Mouse (Mus musculus): ENCODE results near the gene Atp8a1. TPM values are rescaled to one million over a fixed set of nuclear protein-coding genes. Genes with fewer than 3 reads are reported as not detected.

Atp8a1 gene
- polyA plus RNA-seq, 1 experiment from 2014 or later, result 35.8 TPM

DNA sequence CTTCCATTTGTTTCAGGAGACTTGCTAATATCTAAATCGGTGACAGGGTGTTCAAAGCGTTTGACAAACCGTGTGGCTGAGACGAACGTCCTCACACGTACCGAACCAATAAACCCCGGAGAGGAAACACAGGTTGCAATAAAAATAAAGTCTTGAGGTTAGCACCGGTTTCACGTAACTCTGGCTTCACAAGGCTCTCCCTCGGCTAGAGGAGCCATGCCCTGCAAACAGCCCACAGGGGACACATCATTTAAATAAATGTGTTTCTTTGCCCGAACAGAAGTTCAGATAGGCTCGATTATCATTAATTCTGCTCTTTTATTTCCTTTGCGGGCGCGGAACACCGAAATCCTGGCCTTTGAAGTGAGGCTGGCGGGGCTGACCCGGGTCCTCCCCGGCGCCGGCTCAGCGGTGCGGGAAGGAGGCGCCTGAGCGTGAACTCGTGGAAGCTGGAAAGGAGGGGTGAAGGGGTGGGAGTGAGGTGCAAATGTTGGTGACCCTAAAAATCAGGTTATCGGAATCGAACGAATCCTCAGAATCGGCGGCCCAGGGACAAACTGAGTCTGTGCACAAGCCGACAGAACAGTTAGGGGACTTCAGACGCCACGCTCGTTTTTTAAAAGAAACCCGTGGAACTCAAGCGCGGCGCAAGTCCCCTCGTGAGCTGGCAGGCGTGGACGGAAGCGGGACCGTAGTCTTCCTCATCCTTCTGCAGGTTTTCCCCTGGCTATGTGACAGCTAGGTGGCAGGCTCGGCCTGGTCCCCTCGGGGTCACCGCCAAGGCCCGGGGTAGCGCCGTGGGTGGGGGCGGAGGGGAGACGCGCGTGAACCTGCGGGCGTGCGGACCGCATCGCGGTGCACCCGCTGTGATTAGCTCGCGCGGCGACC, 240.1 kb downstream of the Atp8a1 start:
- Histone ChIP-seq H3K9ac (replicated peaks) (peak overlapping the region; percentile 22; the same call in 1 of the 2 replicates), H3K4me2 (replicated peaks) (peak overlapping the region; percentile 87), H3K4me3 (peak overlapping the region; percentile 44), H3K9me3 (no peaks in the 10 kb centered on the region), H3K27ac (replicated peaks) (no peak overlapping the region), H3K27me3 (peaks cover 56% of the 10 kb centered on the region), H3K36me3 (no peaks in the 10 kb centered on the region), H3K4me1 (peaks cover 22% of the 10 kb centered on the region)
- ATAC-seq (replicated peaks), result peak; percentile 22; the same call in 1 of the 2 replicates
- WGBS, result under 1% methylated on average over 66 of the region's 66 CpGs

DNA sequence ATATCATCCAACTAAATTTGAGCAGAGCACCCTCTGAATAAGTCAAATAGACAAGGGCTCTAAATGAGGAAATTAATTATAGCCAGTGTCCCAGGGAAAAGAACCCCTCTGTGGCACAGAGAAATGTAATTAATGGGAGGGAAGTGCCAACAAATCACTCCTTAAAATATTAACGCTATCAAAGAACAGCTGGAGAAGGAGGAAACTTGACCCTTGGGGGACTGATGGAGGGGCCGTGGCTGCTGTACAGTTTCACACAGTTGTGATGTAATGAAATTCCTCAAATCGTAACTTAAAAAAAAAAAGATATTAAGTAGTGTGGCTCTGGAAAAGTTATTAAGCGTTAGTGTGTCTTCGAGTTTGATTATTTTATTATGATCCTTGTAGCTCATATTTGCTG, 241.3 kb downstream of the Atp8a1 start:
- Histone ChIP-seq H3K9me3 (no peaks in the 10 kb centered on the region), H3K36me3 (no peaks in the 10 kb centered on the region), H3K9ac (replicated peaks) (no peak overlapping the region), H3K4me1 (peaks cover 22% of the 10 kb centered on the region), H3K27me3 (peaks cover 51% of the 10 kb centered on the region), H3K4me2 (replicated peaks) (no peak overlapping the region), H3K27ac (replicated peaks) (no peak overlapping the region), H3K4me3 (no peak overlapping the region)
- ATAC-seq (replicated peaks), result no peak
- 45% methylated on average over 5 of the region's 5 CpGs for WGBS

- H3K36me3 ChIP-seq, result no peaks in the 10 kb centered on the region
- H3K4me1 ChIP-seq, result no peaks in the 10 kb centered on the region
- H3K9me3 ChIP-seq, result no peaks in the 10 kb centered on the region
- no peak overlapping the region for H3K27ac ChIP-seq (replicated peaks)
- peaks cover 8% of the 10 kb centered on the region for H3K27me3 ChIP-seq
- 89% methylated on average over 9 of the region's 9 CpGs for WGBS
- H3K4me2 ChIP-seq (replicated peaks), result no peak overlapping the region
- no peak overlapping the region for H3K9ac ChIP-seq (replicated peaks)
- H3K4me3 ChIP-seq, result no peak overlapping the region
- no peak for ATAC-seq (replicated peaks)
Observed at GRCm38 (mm10) chr5:67599935-67600334, 247.3 kb downstream of the Atp8a1 start.

- Histone ChIP-seq H3K36me3 (no peaks in the 10 kb centered on the region), H3K9ac (replicated peaks) (no peak overlapping the region), H3K9me3 (no peaks in the 10 kb centered on the region), H3K4me3 (no peak overlapping the region), H3K27ac (replicated peaks) (no peak overlapping the region), H3K27me3 (no peaks in the 10 kb centered on the region), H3K4me1 (no peaks in the 10 kb centered on the region), H3K4me2 (replicated peaks) (no peak overlapping the region)
- 80% methylated on average over 7 of the region's 7 CpGs for WGBS
- ATAC-seq (replicated peaks), result no peak
Observed at GRCm38 (mm10) chr5:67595629-67596028, 251.6 kb downstream of the Atp8a1 start.

DNA sequence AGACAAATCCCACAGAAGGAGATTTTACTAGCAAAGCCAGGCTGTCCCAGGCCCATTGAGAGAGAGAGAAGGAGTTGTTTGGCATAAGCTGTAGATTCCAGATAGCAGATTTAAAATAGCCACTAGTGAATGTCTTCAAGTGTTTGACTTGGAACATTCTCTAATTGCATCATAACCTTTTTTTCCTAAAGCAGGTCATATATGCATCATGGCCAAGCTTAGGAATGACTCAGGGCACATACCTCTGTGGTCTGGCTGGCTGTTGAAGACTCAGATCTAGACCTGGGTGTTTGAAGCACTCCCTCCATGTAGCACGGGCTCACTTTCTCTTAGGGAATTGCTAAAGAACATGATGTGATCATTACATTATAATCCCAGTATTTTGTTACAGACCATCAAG, 252.2 kb downstream of the Atp8a1 start:
- 92% methylated on average over 1 of the region's 1 CpGs for WGBS
- Histone ChIP-seq H3K36me3 (no peaks in the 10 kb centered on the region), H3K27me3 (no peaks in the 10 kb centered on the region), H3K4me1 (no peaks in the 10 kb centered on the region), H3K4me2 (replicated peaks) (no peak overlapping the region), H3K27ac (replicated peaks) (no peak overlapping the region), H3K9ac (replicated peaks) (no peak overlapping the region), H3K9me3 (no peaks in the 10 kb centered on the region), H3K4me3 (no peak overlapping the region)
- no peak for ATAC-seq (replicated peaks)

DNA sequence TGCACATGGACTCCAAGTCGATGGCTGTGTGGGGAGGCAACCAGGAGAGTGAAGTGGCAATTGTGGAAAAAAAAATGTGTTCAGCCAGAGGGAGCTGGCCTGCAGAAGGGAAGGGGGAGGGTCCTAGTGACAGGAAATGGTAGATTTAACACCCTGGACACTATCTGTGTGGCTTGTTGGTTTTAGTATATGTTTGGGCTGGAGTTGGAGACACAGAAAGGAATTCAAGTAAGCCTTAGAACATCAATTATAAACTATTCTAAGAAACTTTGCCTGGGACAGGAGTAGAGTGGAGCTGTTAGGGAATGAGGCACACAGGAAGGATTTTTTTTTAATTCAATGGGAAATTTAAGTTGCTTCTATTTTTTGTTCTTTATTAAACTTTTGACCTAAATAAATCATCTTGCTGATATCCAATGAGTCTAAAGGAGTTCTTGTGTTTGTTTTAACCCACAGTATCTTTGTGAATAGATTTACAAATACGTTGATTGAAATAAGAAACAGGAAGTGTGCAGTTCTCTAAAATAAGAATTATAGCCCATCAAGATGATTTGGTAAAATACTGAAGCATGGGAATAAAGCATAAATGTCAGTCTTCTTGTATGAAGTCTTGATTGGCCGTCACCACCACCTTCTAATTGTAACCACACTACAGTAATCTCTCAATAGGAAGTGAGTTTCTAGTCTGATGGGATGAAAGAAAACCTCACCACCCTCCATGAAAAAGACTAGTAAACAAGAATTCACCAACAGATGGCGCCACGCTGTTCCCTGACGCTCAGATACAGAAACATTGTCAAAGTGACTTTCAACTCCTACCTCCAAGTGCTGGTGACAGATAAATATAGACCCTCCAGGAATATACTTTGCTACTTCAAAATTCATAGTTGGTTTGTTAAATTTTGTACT, 267.3 kb downstream of the Atp8a1 start:
- no peak overlapping the region for H3K27ac ChIP-seq (replicated peaks)
- H3K36me3 ChIP-seq, result no peaks in the 10 kb centered on the region
- H3K4me1 ChIP-seq, result no peaks in the 10 kb centered on the region
- H3K4me2 ChIP-seq (replicated peaks), result no peak overlapping the region
- no peak overlapping the region for H3K4me3 ChIP-seq
- no peak overlapping the region for H3K9ac ChIP-seq (replicated peaks)
- 48% methylated on average over 6 of the region's 6 CpGs for WGBS
- ATAC-seq (replicated peaks), result no peak
- H3K9me3 ChIP-seq, result no peaks in the 10 kb centered on the region
- H3K27me3 ChIP-seq, result no peaks in the 10 kb centered on the region

GRCm38 (mm10) chr5:67575705-67576104, 271.5 kb downstream of the Atp8a1 start:
- no peak for ATAC-seq (replicated peaks)
- no peak overlapping the region for H3K4me2 ChIP-seq (replicated peaks)
- H3K36me3 ChIP-seq, result no peaks in the 10 kb centered on the region
- H3K27me3 ChIP-seq, result no peaks in the 10 kb centered on the region
- no peak overlapping the region for H3K27ac ChIP-seq (replicated peaks)
- no peak overlapping the region for H3K9ac ChIP-seq (replicated peaks)
- H3K4me1 ChIP-seq, result no peaks in the 10 kb centered on the region
- no peaks in the 10 kb centered on the region for H3K9me3 ChIP-seq
- 91% methylated on average over 2 of the region's 2 CpGs for WGBS
- no peak overlapping the region for H3K4me3 ChIP-seq

DNA sequence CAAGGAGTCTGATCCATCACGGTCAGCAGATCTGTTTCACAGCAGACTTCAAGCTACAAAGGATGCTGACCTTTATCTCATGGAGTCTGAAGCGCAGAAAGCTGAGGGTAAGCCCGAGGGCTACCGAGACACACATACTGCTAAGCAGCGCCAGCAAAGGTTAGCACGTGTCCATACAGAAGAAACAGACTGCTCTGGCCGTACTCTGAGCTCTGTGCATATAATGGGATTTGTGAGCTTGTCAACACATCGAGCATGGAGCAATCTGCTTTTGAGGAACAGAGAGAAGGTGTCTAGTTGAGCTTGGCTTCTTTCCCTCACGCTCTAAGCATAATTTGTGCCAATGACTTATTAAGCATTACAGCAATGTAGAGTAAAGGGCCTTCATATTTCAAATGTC, 273.2 kb downstream of the Atp8a1 start:
- no peaks in the 10 kb centered on the region for H3K36me3 ChIP-seq
- 90% methylated on average over 9 of the region's 9 CpGs for WGBS
- no peaks in the 10 kb centered on the region for H3K27me3 ChIP-seq
- H3K9ac ChIP-seq (replicated peaks), result no peak overlapping the region
- no peak for ATAC-seq (replicated peaks)
- H3K9me3 ChIP-seq, result no peaks in the 10 kb centered on the region
- H3K4me3 ChIP-seq, result no peak overlapping the region
- no peak overlapping the region for H3K27ac ChIP-seq (replicated peaks)
- H3K4me1 ChIP-seq, result no peaks in the 10 kb centered on the region
- H3K4me2 ChIP-seq (replicated peaks), result no peak overlapping the region

- H3K9ac ChIP-seq (replicated peaks), result no peak overlapping the region
- H3K4me3 ChIP-seq, result no peak overlapping the region
- no peaks in the 10 kb centered on the region for H3K9me3 ChIP-seq
- H3K27ac ChIP-seq (replicated peaks), result no peak overlapping the region
- H3K4me2 ChIP-seq (replicated peaks), result no peak overlapping the region
- no peaks in the 10 kb centered on the region for H3K36me3 ChIP-seq
- no peak for ATAC-seq (replicated peaks)
- no peaks in the 10 kb centered on the region for H3K27me3 ChIP-seq
- WGBS, result 73% methylated on average over 6 of the region's 6 CpGs
- no peaks in the 10 kb centered on the region for H3K4me1 ChIP-seq
Observed at GRCm38 (mm10) chr5:67572552-67573155, 274.6 kb downstream of the Atp8a1 start.

Small RNAs within 50 kb of the gene (microRNA-seq; reads per million reads assigned to microRNA genes)
- not detected for gene Gm23617

Other genes starting within 250 kb of the Atp8a1 start
- 0.36 and 0.70 TPM in 2 replicates for gene Shisa3, start 239.6 kb downstream of the Atp8a1 start, polyA plus RNA-seq (2015; fragmentation: Nextera tagmentation; extraction: Ambion mirVana)
- gene Gm5108, start 94.2 kb upstream of the Atp8a1 start, polyA plus RNA-seq (2015; fragmentation: Nextera tagmentation; extraction: Ambion mirVana), result not detected in 2 replicates
- not detected in 2 replicates for gene Gm21905, start 99.0 kb upstream of the Atp8a1 start, polyA plus RNA-seq (2015; fragmentation: Nextera tagmentation; extraction: Ambion mirVana)
- not detected in 2 replicates for gene Grxcr1, start 184.4 kb upstream of the Atp8a1 start, polyA plus RNA-seq (2015; fragmentation: Nextera tagmentation; extraction: Ambion mirVana)

Measured in forebrain, embryonic 15.5 days (tissue).